Mouse (Mus musculus): Measurements from ENCODE around the gene Kpna1.
A peak's percentile ranks its signal among the peaks of the same experiment; 100 is the strongest.
"Not testable (repeated sequence)": the region's sequence is repeated elsewhere in the genome, so short reads cannot be mapped to it uniquely, and the experiment has no call there.

Kpna1 gene

GRCm38 (mm10) chr16:35978450-35978849, at the start of gene Kpna1:
Gene Kpna1, plus strand, starts transcription at chr16:35978750.
- DNase-seq (ENCODE audit: low spot score): not testable (repeated sequence)

- no peak for DNase-seq (ENCODE audit: low spot score)
Measured at GRCm38 (mm10) chr16:35932179-35933055, 46.1 kb upstream of the Kpna1 start.

- DNase-seq (ENCODE audit: low spot score): no peak
Measured at GRCm38 (mm10) chr16:35933181-35933580, 45.4 kb upstream of the Kpna1 start.

GRCm38 (mm10) chr16:35938211-35939151, 40.1 kb upstream of the Kpna1 start, which contains the start of the genes Parp9 and Dtx3l:
Gene Parp9, plus strand, starts transcription at chr16:35938470.
Gene Dtx3l, minus strand, starts transcription at chr16:35939151.
- DNase-seq (ENCODE audit: low spot score): peak; percentile 66

GRCm38 (mm10) chr16:35939261-35939660, 39.3 kb upstream of the Kpna1 start:
- DNase-seq (ENCODE audit: low spot score): no peak

GRCm38 (mm10) chr16:35939690-35940089, 38.9 kb upstream of the Kpna1 start:
- DNase-seq (ENCODE audit: low spot score): peak; percentile 88

- peak; percentile 47 for DNase-seq (ENCODE audit: low spot score)
Measured at GRCm38 (mm10) chr16:35941382-35941781, 37.2 kb upstream of the Kpna1 start.

GRCm38 (mm10) chr16:35949264-35949663, 29.3 kb upstream of the Kpna1 start:
- no peak for DNase-seq (ENCODE audit: low spot score)

GRCm38 (mm10) chr16:35951216-35951615, 27.3 kb upstream of the Kpna1 start:
- DNase-seq (ENCODE audit: low spot score): no peak

GRCm38 (mm10) chr16:35952628-35953130, 25.9 kb upstream of the Kpna1 start:
- no peak for DNase-seq (ENCODE audit: low spot score)

- not testable (repeated sequence) for DNase-seq (ENCODE audit: low spot score)
Measured at GRCm38 (mm10) chr16:35965991-35966390, 12.6 kb upstream of the Kpna1 start.

- DNase-seq (ENCODE audit: low spot score): no peak
Measured at GRCm38 (mm10) chr16:35966411-35967115, 12.0 kb upstream of the Kpna1 start.

- DNase-seq (ENCODE audit: low spot score): no peak
Measured at GRCm38 (mm10) chr16:35967319-35967718, 11.2 kb upstream of the Kpna1 start.

- no peak for DNase-seq (ENCODE audit: low spot score)
Measured at GRCm38 (mm10) chr16:35968149-35968548, 10.4 kb upstream of the Kpna1 start.

GRCm38 (mm10) chr16:35974021-35974420, 4.5 kb upstream of the Kpna1 start:
- no peak for DNase-seq (ENCODE audit: low spot score)

GRCm38 (mm10) chr16:35981363-35981821, 2.8 kb downstream of the Kpna1 start:
- peak; percentile 100 for DNase-seq (ENCODE audit: low spot score)

GRCm38 (mm10) chr16:35982506-35982901, 4.0 kb downstream of the Kpna1 start:
- DNase-seq (ENCODE audit: low spot score): no peak

- peak; percentile 94 for DNase-seq (ENCODE audit: low spot score)
Measured at GRCm38 (mm10) chr16:35982902-35983516, 4.5 kb downstream of the Kpna1 start.

GRCm38 (mm10) chr16:35983517-35984101, 5.1 kb downstream of the Kpna1 start:
- DNase-seq (ENCODE audit: low spot score): peak; percentile 79

GRCm38 (mm10) chr16:35984471-35984870, 5.9 kb downstream of the Kpna1 start:
- DNase-seq (ENCODE audit: low spot score): no peak

GRCm38 (mm10) chr16:35987930-35988329, 9.4 kb downstream of the Kpna1 start:
- DNase-seq (ENCODE audit: low spot score): no peak

Measured in testis, postnatal 10 days (tissue).